Mouse (Mus musculus): ENCODE measurements around the gene Rpl10a. TPM values are rescaled to one million over a fixed set of nuclear protein-coding genes. Genes with fewer than 3 reads are reported as not detected.
A peak's percentile ranks its signal among the peaks of the same experiment; 100 is the strongest.
"Not testable (repeated sequence)": the region's sequence is repeated elsewhere in the genome, so short reads cannot be mapped to it uniquely, and the experiment has no call there.

Gene Rpl10a
- total RNA-seq, 2 experiments from 2014 or later: 365 to 369 TPM

DNA sequence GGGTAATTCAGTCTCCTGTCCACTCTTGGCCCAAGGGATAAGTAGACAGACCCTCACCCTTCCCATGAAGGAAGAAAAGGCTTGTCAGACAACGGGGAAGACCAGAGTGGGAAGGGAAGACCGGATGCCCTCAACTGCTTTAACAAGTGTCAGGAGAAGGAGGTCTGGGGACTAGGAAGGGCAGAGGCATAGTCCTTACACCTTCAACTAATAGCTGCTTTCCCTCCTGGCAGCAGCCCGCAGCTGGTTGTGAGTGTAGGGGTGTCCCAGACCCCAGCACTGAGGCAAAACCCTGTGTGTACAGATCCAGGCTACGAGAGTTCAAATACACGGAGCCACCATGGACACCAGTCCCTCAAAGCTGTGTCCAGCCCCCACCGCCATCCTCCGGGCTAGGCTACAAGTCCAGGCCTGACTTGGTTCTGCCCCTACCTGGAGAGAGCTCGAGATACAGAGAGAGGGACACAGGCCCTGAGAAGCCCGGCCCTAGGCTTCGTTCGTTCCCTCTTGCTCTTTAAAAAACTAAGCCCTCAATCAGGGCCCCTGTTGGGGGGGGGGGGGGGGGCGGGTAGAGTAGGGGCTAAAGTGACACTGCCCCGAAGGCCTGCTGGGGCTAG lies 21.1 kb downstream of the Rpl10a start:
- no peak for DNase-seq (ENCODE audit: low spot score in 2 of 2)
- intact Hi-C loops (cut with DNase I): no loop called here

DNA sequence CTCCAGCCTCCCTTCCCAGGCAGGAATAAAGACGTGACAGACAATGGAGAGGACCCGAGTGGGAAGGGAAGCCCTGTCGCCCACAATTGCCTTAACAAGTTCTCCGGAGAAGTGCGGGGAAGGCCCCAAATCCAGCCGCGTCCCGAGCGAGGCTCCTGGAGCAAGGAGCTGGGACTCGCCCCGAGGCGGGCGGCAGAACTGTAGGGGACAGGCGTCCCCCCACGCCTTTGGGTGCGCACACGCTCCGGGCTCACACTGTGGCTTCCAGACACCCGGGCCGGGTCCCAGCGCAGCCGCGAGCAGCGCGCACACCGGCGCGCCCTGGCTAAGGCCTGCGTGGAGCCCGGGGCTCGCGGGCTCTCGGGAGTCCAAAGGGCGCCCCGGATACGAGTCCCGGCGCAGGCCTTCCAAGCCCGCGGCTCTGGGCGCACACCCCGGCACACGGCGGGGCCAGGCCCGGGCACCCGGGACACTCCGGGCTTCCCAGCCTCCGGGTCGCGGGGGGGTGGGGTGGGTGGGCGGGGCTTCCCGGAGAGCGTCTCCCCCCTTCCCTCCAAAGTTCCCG lies 21.7 kb downstream of the Rpl10a start:
- DNase-seq (ENCODE audit: low spot score in 2 of 2): no peak
- intact Hi-C loops (cut with DNase I): no loop called here

DNA sequence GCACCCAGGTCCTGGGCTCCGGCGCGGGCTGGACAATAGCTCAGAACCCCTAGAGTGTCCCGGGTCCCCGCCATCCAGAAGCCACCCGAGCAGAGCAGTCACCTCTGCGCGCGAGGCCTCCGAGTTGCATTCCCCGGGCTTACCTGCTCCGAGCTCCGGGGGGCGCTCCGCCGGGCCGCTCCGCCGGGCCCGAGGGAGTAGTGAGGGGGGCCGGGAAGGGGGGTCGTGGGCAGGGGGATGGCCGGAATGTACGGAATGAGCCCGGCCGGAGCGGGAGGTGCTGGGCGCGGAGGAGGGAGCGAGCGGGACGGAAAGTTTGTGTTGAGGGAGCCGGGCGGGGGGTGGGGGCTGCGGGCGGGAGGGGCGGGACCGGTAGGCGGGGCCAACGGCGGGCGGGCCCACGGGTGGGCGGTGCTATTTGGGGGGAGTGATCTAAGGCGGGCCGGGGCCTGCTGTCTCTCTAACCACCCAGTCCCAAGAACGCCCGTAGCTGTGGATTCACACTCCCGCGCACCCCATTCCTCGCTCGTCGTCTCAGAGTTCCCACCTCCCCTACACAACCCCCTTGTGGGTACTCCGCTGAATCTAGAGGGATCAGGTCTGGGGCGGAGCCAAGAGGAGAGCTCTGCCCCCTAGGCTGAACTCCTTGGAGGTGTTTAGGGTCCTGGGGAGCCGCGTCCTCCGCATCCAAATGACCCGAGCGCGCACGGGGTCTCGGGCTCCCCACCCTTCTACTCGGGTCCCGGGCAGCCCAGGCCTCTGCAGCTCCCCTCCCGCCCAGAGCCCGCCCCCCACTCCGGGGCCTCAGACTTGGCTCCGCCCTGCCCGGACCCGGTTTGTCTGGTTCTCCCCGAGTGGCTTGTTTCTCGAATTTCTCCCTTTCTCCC lies 22.4 kb downstream of the Rpl10a start, which contains the start of gene Tead3:
Gene Tead3, minus strand, starts transcription at position 352 of the 887 bp plus-strand sequence.
- peak in 1 of 2 experiments; percentile 34 for DNase-seq (ENCODE audit: low spot score in 2 of 2)
- intact Hi-C loops (cut with DNase I): no loop called here

DNA sequence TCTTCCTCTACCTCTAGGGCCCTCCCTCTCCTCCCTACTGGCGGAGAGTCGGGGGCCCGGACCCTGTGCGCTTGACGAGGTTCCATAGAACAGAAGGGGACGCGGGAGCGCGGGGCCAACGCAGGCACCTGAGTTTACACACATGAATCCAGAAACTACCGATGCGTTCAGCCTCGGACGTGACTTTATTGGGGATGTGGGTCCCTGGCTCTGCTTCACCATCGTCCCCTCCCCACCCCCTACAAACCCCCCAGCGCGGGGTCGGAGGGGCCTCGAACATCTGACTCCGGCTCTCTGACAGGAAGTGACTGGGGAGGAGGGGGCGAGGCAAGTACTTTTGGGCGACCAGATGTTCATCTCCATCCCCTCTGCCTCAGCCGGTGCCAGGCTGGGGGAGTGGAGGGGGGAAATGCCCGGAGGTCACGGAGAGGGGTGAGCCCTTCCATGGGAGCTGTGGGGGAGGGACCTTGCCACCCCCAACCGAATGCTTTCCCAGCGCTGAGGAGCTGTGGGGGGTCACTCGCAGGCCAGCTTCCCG lies 23.2 kb downstream of the Rpl10a start:
- intact Hi-C loops (cut with DNase I): no loop called here
- no peak for DNase-seq (ENCODE audit: low spot score in 2 of 2)

GRCm38 (mm10) chr17:28352018-28352417 lies 23.7 kb downstream of the Rpl10a start:
- no peak for DNase-seq (ENCODE audit: low spot score in 2 of 2)

DNA sequence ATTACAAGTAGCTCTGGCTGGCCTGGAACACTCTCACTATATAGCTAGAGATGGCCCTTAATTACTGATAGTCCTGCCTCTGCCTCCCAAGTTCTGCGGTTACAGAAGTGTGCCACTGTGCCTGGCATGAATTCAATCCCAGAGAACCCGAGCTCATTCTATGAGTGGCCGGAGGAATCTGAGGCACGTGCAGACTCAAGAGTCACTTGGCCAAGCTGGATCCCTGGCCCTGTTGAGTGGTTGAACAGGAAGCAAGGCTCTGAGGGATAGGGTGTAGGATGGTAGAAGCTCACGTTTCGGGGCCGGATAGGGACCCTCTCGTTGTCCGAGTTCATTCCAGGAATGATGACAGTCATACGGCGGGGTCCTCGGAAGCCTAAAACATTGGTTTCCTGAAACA lies 27.6 kb downstream of the Rpl10a start:
- DNase-seq (ENCODE audit: low spot score in 2 of 2): no peak
- intact Hi-C loops (cut with DNase I): no loop called here

More at GRCm38 (mm10) chr17:28352018-28352417, 23.7 kb downstream of the Rpl10a start:
- intact Hi-C loops (cut with DNase I): no loop called here

GRCm38 (mm10) chr17:28358576-28359261 lies 30.4 kb downstream of the Rpl10a start:
- DNase-seq (ENCODE audit: low spot score in 2 of 2); intact Hi-C loops (cut with DNase I): not testable (repeated sequence)

DNA sequence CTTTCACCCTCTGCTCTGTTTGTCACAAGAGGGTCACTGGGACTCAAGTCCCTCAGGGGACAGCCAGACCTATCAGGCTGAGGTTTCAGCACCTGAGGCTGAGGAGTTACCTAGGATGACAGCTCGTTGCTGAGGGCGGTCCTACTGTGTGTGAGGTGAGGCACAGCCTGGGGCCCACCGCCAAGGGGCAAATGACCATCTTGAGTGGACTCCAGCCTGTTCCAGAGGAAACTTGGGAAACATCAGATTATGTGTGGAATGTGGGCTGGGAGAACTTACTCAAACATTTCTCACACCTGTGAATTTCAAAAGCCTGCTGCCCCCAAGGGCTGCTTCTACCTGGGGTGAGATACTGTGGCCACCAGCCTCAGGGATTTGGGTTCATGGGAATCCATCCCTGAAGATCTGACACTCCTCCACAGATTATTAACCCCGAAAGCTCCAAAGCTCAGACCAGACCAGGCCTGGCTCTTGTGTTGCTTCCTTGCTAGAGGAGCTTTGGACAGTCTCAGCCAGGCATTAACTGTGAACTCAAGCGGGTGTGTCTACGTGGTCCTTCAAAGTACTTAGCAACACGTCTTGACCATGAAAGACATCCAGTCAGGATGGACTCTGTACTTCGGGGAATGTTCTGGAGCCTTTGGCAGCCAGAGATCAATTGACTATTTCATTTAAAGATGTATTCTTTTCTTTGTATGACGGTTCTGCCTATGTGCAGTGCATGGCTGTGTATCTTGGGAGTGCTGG lies 32.4 kb downstream of the Rpl10a start:
- DNase-seq (ENCODE audit: low spot score in 2 of 2): no peak
- intact Hi-C loops (cut with DNase I): no loop called here

GRCm38 (mm10) chr17:28361921-28362652 lies 33.8 kb downstream of the Rpl10a start:
- no peak for DNase-seq (ENCODE audit: low spot score in 2 of 2)
- intact Hi-C loops (cut with DNase I): no loop called here

- DNase-seq (ENCODE audit: low spot score in 2 of 2): no peak
- intact Hi-C loops (cut with DNase I): no loop called here
Observed at GRCm38 (mm10) chr17:28362653-28363292, 34.5 kb downstream of the Rpl10a start.

DNA sequence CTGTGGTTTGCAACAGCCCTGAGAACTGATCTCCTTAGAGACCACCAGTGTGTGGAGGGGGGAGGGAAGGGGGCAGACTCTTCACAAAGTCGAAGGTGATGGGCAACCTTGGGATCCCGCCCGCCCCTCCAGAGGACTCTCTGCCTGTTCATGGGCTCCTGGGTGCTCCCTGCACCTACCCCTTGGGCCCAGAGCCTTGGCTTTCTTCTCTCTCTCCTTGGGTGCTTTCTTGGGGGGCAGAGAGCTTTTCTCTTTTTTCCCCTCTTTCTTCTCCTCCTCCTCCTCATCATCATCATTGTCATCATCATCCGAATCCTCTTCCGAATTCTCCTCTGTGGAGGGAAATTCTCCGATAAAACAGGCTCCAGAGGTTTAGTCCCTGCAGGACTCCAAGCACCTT lies 35.2 kb downstream of the Rpl10a start:
- DNase-seq (ENCODE audit: low spot score in 2 of 2): no peak
- intact Hi-C loops (cut with DNase I): no loop called here

DNA sequence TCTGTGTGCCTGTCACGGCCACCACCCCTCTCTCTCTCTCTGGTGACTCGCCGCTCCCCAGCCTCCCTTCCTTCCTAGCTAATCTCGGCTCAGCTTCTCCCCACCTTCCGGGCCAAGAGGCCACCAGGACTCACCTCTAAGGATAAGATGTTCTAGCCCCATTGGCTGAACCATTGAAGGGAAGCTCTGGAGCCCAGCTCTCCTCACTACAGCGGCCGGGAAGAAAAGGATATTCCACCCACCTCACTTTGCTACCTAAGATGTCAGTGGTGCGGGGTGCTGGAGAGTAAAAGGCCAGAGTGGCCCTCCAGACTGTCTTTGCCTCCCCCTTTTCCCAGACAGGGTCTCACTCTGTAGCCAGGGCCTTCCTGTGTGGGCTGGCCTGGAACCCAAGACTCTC lies 36.9 kb downstream of the Rpl10a start, which contains the start of gene Tulp1:
Gene Tulp1, minus strand, starts transcription at position 101 of the 400 bp plus-strand sequence.
- intact Hi-C loops (cut with DNase I): no loop called here
- DNase-seq (ENCODE audit: low spot score in 2 of 2): no peak

- intact Hi-C loops (cut with DNase I): no loop called here
- DNase-seq (ENCODE audit: low spot score in 2 of 2): peak in 1 of 2 experiments; percentile 67
Observed at GRCm38 (mm10) chr17:28368449-28368848, 40.2 kb downstream of the Rpl10a start.

DNA sequence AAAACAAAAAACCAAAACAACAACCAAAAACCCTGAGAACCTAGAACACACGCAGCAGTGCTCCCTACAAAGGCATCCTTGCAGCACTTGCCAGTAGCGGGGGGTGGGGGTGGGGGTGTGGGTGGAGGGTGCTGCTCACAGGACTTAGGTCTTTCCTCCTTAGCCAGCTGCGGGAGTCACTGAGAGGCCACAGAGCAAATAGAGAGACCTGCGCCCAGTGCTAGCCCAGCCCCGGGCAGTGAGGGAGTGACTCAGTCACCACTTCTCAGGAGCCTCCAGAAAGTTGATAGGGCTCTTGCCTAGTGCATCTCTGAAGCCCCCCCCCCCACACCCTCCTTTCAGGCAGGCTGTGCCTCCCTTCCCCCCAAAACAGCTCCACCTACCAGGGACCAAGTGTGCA lies 40.8 kb downstream of the Rpl10a start:
- DNase-seq (ENCODE audit: low spot score in 2 of 2): no peak
- intact Hi-C loops (cut with DNase I): no loop called here

DNA sequence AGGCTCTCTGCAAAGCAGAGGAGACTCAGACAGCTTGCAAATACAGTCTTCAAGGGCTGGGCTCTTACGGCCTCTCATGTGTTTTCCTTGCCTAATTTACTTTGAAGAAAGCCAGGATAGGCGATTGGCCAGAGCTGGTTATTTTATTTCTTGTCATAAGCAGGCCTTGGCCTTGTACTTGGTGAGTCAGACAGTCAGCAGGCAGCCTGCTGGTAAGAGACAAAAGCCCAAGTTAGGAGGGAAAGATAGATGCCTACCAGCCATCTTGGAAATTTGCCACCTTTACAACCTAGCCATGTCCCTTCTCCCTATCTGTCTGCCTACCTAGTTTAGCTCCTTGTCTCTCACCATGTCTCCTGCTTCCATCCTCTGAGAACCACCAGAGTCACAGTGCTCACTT lies 43.0 kb downstream of the Rpl10a start:
- intact Hi-C loops (cut with DNase I): no loop called here
- DNase-seq (ENCODE audit: low spot score in 2 of 2): no peak

GRCm38 (mm10) chr17:28371941-28372340 lies 43.7 kb downstream of the Rpl10a start:
- DNase-seq (ENCODE audit: low spot score in 2 of 2): no peak
- intact Hi-C loops (cut with DNase I): no loop called here

GRCm38 (mm10) chr17:28373821-28374220 lies 45.5 kb downstream of the Rpl10a start:
- intact Hi-C loops (cut with DNase I): no loop called here
- DNase-seq (ENCODE audit: low spot score in 2 of 2): peak in 1 of 2 experiments; percentile 36

DNA sequence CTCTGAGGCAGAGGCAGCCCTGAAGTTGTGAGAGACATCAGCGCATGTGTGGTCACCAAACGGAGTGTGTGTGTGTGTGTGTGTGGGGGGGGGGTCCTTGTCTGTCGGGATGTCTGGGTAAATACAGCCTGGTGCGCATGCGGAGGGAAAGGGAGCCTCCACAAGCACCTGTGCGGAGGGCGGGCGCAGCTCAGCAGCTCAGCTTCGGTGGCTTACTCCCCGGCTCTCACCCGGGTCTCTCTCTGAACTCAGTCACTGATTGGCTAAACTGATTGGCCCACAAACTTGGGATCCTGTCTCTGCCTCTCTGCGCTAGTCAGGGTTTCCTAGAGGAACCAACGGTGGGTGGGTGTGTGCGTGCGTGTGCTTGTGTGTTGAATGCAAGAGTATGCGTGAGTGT lies 46.2 kb downstream of the Rpl10a start:
- no peak for DNase-seq (ENCODE audit: low spot score in 2 of 2)
- intact Hi-C loops (cut with DNase I): no loop called here

Measured in left cerebral cortex, postnatal 14 days (tissue).